Mouse (Mus musculus) heart, adult 18-20 months (tissue): ENCODE data around the gene Nr1i3. TPM values are rescaled to one million over a fixed set of nuclear protein-coding genes. Genes with fewer than 3 reads are reported as not detected.

Experiments
- DNase-seq, 2 experiments: peaks; one replicate each; pipeline ENCODE4 v3.0.0; 2021 to 2022; ENCODE audit warnings: mixed read lengths in 1 of 2
- total RNA-seq, 2 experiments: library from RNA; stranded (reverse); gene quantifications; 2 replicates each; pipeline ENCODE4 v1.2.3; 2021

Gene Nr1i3
- total RNA-seq, 2 experiments from 2014 or later: not detected

GRCm38 (mm10) chr1:171251594-171252324, 38.0 kb downstream of the Nr1i3 start:
- DNase-seq: peak; percentile 66 to 73

GRCm38 (mm10) chr1:171252415-171252814, 38.6 kb downstream of the Nr1i3 start:
- DNase-seq: no peak

GRCm38 (mm10) chr1:171256095-171256818, 42.5 kb downstream of the Nr1i3 start:
- no peak for DNase-seq

- peak; percentile 70 to 83 for DNase-seq
Measured at GRCm38 (mm10) chr1:171256937-171257548, 43.3 kb downstream of the Nr1i3 start.

- no peak for DNase-seq
Measured at GRCm38 (mm10) chr1:171257781-171258180, 44.0 kb downstream of the Nr1i3 start.

- DNase-seq: no peak
Measured at GRCm38 (mm10) chr1:171258921-171259320, 45.2 kb downstream of the Nr1i3 start.

GRCm38 (mm10) chr1:171260316-171260715, 46.5 kb downstream of the Nr1i3 start:
- DNase-seq: no peak

- peak; percentile 88 to 91 for DNase-seq
Measured at GRCm38 (mm10) chr1:171262594-171263130, 48.9 kb downstream of the Nr1i3 start.

- peak; percentile 59 to 70 for DNase-seq
Measured at GRCm38 (mm10) chr1:171263185-171263611, 49.4 kb downstream of the Nr1i3 start.

GRCm38 (mm10) chr1:171263666-171264461, 50.1 kb downstream of the Nr1i3 start:
- DNase-seq: no peak

GRCm38 (mm10) chr1:171265971-171266744, 52.4 kb downstream of the Nr1i3 start:
- DNase-seq: no peak

- no peak for DNase-seq
Measured at GRCm38 (mm10) chr1:171268341-171268740, 54.6 kb downstream of the Nr1i3 start.

- peak; percentile 96 to 99 for DNase-seq
Measured at GRCm38 (mm10) chr1:171269848-171270572, 56.2 kb downstream of the Nr1i3 start, which contains the start of gene B4galt3. Gene B4galt3 (plus strand): TSS chr1:171270328.

Other genes with a start within 250 kb of the Nr1i3 start
- gene Fcgr2b, start 237.4 kb upstream of the Nr1i3 start, total RNA-seq: 1 to 10 TPM; 6.8 to 7.3 TPM
- under 1 TPM; 0.35 to 0.59 TPM for gene Fcgr4, start 195.1 kb upstream of the Nr1i3 start, total RNA-seq
- 10 to 100 TPM; 12.7 to 12.9 TPM for gene Fcgr3, start 149.0 kb upstream of the Nr1i3 start, total RNA-seq
- gene Cfap126, start 100.1 kb upstream of the Nr1i3 start, total RNA-seq: 1 to 10 TPM in 1 of 2 experiments, under 1 TPM in 1; 0.60 to 1.4 TPM
- gene Sdhc, start 63.4 kb upstream of the Nr1i3 start, total RNA-seq: 1,000 to 10,000 TPM; 1,188 to 1,220 TPM
- under 1 TPM; 0.55 to 0.75 TPM for gene Mpz, start 63.3 kb upstream of the Nr1i3 start, total RNA-seq
- gene Pcp4l1, start 17.7 kb upstream of the Nr1i3 start, total RNA-seq: 100 to 1,000 TPM; 196 to 272 TPM
- 10 to 100 TPM; 89.6 to 92.9 TPM for gene Tomm40l, start 8.5 kb downstream of the Nr1i3 start, total RNA-seq
- 1 to 10 TPM; 2.0 to 2.7 TPM for gene Apoa2, start 11.1 kb downstream of the Nr1i3 start, total RNA-seq
- gene Fcer1g, start 20.4 kb downstream of the Nr1i3 start, total RNA-seq: 10 to 100 TPM; 10.2 to 13.4 TPM
- gene Adamts4, start 36.5 kb downstream of the Nr1i3 start, total RNA-seq: 1 to 10 TPM in 1 of 2 experiments, under 1 TPM in 1; 0.57 to 1.2 TPM
- gene Ndufs2, start 37.4 kb downstream of the Nr1i3 start, total RNA-seq: 1,000 to 10,000 TPM; 1,592 to 1,593 TPM
- gene B4galt3, start 56.4 kb downstream of the Nr1i3 start, total RNA-seq: 10 to 100 TPM; 18.7 to 19.6 TPM
- gene Ppox, start 67.2 kb downstream of the Nr1i3 start, total RNA-seq: 10 to 100 TPM; 13.1 to 13.6 TPM
- gene Usp21, start 74.0 kb downstream of the Nr1i3 start, total RNA-seq: 10 to 100 TPM; 17.7 to 20.9 TPM
- 10 to 100 TPM; 90.4 to 91.6 TPM for gene Ufc1, start 81.1 kb downstream of the Nr1i3 start, total RNA-seq
- gene Dedd, start 115.2 kb downstream of the Nr1i3 start, total RNA-seq: 10 to 100 TPM; 21.8 to 23.5 TPM
- gene Nit1, start 131.7 kb downstream of the Nr1i3 start, total RNA-seq: 10 to 100 TPM; 26.4 to 28.8 TPM
- gene Pfdn2, start 131.7 kb downstream of the Nr1i3 start, total RNA-seq: 10 to 100 TPM; 84.8 to 94.3 TPM
- gene Klhdc9, start 146.8 kb downstream of the Nr1i3 start, total RNA-seq: not detected
- gene Nectin4, start 156.1 kb downstream of the Nr1i3 start, total RNA-seq: under 1 TPM; 0.15 to 0.18 TPM
- gene Arhgap30, start 175.0 kb downstream of the Nr1i3 start, total RNA-seq: 1 to 10 TPM; 2.7 to 5.0 TPM
- gene Usf1, start 197.3 kb downstream of the Nr1i3 start, total RNA-seq: 10 to 100 TPM; 40.1 to 42.5 TPM
- gene Tstd1, start 204.9 kb downstream of the Nr1i3 start, total RNA-seq: 1 to 10 TPM in 1 of 2 experiments, not detected in 1; 1.6 TPM
- 10 to 100 TPM; 33.3 to 34.1 TPM for gene F11r, start 223.6 kb downstream of the Nr1i3 start, total RNA-seq